Comparison of ENCODE assay signal across 14 mouse cellular contexts in genomic region chr5:142417876-142418275, GRCm38 (mm10). TPM values are rescaled to one million over a fixed set of nuclear protein-coding genes. Genes with fewer than 3 reads are reported as not detected.
DNase-seq lines count a peak whose midpoint lies in the region; ATAC-seq lines count a peak whose summit lies in the region.
"Had no signal": no experiment of that assay in that cellular context is flagged by ENCODE, and none has a peak within 500 bp of the region (broad histone marks: within the 10 kb centered on the region; RNA-seq: fewer than 3 reads in every experiment).

No protein-coding gene starts in this region.

- peaks cover 3% of the 10 kb centered on the region; the same call in 1 of the 2 replicates for H3K36me3 ChIP-seq in kidney, embryonic 16.5 days (ENCODE audit: insufficient read depth, low read length)
- H3K36me3 ChIP-seq in kidney, embryonic 15.5 days = peaks cover 35% of the 10 kb centered on the region
- peaks cover 4% of the 10 kb centered on the region; the same call in 1 of the 2 replicates for H3K36me3 ChIP-seq in liver, embryonic 11.5 days (ENCODE audit: control insufficient read depth, insufficient read depth, low read length)
- H3K36me3 ChIP-seq: midbrain, embryonic 15.5 days; neural tube, embryonic 15.5 days had no signal

- peaks cover 49% of the 10 kb centered on the region for H3K4me1 ChIP-seq in kidney, embryonic 16.5 days (ENCODE audit: insufficient read depth, low read length)
- peaks cover 56% of the 10 kb centered on the region for H3K4me1 ChIP-seq in kidney, embryonic 15.5 days
- H3K4me1 ChIP-seq in liver, embryonic 11.5 days (replicated peaks; ENCODE audit: control insufficient read depth, insufficient read depth, low read length) = peaks cover 38% of the 10 kb centered on the region

- no peak overlapping the region for H3K9ac ChIP-seq in kidney, embryonic 16.5 days (replicated peaks; ENCODE audit: low read length)
- H3K9ac ChIP-seq in kidney, embryonic 15.5 days = no peak overlapping the region
- no peak overlapping the region for H3K9ac ChIP-seq in liver, embryonic 11.5 days (ENCODE audit: low read depth, low read length)
- H3K9ac ChIP-seq: forebrain, embryonic 12.5 days; midbrain, embryonic 15.5 days; neural tube, embryonic 15.5 days had no signal

- no peak overlapping the region for H3K4me3 ChIP-seq in kidney, embryonic 16.5 days (ENCODE audit: low read length)
- H3K4me3 ChIP-seq in kidney, embryonic 15.5 days (replicated peaks) = no peak overlapping the region
- no peak overlapping the region for H3K4me3 ChIP-seq in liver, embryonic 11.5 days (ENCODE audit: low read depth, low read length)
- H3K4me3 ChIP-seq: forebrain, embryonic 12.5 days; midbrain, embryonic 15.5 days; neural tube, embryonic 15.5 days had no signal

- 51% methylated on average over 9 of the region's 9 CpGs for whole genome bisulfite sequencing in kidney, embryonic 16.5 days
- 58% methylated on average over 9 of the region's 9 CpGs for WGBS in kidney, embryonic 15.5 days
- WGBS in liver, embryonic 11.5 days = 72% methylated on average over 9 of the region's 9 CpGs

- no peak overlapping the region for H3K27ac ChIP-seq in kidney, embryonic 16.5 days (ENCODE audit: low read length)
- peak overlapping the region; percentile 15; the same call in 1 of the 2 replicates for H3K27ac ChIP-seq in kidney, embryonic 15.5 days
- peak overlapping the region; percentile 30; the same call in 1 of the 2 replicates for H3K27ac ChIP-seq in liver, embryonic 11.5 days (ENCODE audit: low read depth, low read length)
- H3K27ac ChIP-seq: forebrain, embryonic 12.5 days; midbrain, embryonic 15.5 days; neural tube, embryonic 15.5 days had no signal

- H3K4me2 ChIP-seq in kidney, embryonic 16.5 days (replicated peaks; ENCODE audit: low read depth, low read length) = no peak overlapping the region
- no peak overlapping the region for H3K4me2 ChIP-seq in kidney, embryonic 15.5 days
- H3K4me2 ChIP-seq in liver, embryonic 11.5 days = no peak overlapping the region
- H3K4me2 ChIP-seq: forebrain, embryonic 12.5 days; midbrain, embryonic 15.5 days; neural tube, embryonic 15.5 days had no signal

- DNase-seq in kidney, adult 18-20 months = peak; percentile 38
- no peak for DNase-seq in liver, embryonic 11.5 days (ENCODE audit: low spot score)
- DNase-seq in yolk sac, embryonic 10.5 days (ENCODE audit: low spot score) = peak; percentile 66
- DNase-seq in embryo, embryonic 9.5 days (ENCODE audit: extremely low spot score) = no peak
- no peak for DNase-seq in lung, postnatal 4 days
- DNase-seq: cerebellum, adult 2 months; gastrocnemius, postnatal 25 days; thymus, postnatal 25 days had no signal

- H3K9me3 ChIP-seq in kidney, embryonic 16.5 days (ENCODE audit: low read length) = no peaks in the 10 kb centered on the region
- no peaks in the 10 kb centered on the region for H3K9me3 ChIP-seq in kidney, embryonic 15.5 days (replicated peaks)
- no peaks in the 10 kb centered on the region for H3K9me3 ChIP-seq in liver, embryonic 11.5 days (ENCODE audit: control insufficient read depth, low read length)
- H3K9me3 ChIP-seq: forebrain, embryonic 12.5 days; midbrain, embryonic 15.5 days; neural tube, embryonic 15.5 days had no signal

- no peaks in the 10 kb centered on the region for H3K27me3 ChIP-seq in kidney, embryonic 16.5 days (ENCODE audit: insufficient read depth, low read length)
- no peaks in the 10 kb centered on the region for H3K27me3 ChIP-seq in kidney, embryonic 15.5 days
- H3K27me3 ChIP-seq in liver, embryonic 11.5 days (replicated peaks; ENCODE audit: control insufficient read depth, insufficient read depth, low read length) = no peaks in the 10 kb centered on the region
- H3K27me3 ChIP-seq: forebrain, embryonic 12.5 days; midbrain, embryonic 15.5 days; neural tube, embryonic 15.5 days had no signal

- ATAC-seq in kidney, embryonic 16.5 days (ENCODE audit: low FRiP score, low TSS enrichment) = no peak; the same call in 1 of the 2 replicates
- ATAC-seq in kidney, embryonic 15.5 days (replicated peaks; ENCODE audit: low FRiP score) = 0 out of 2 replicates have a peak, but pooled peaks have one; percentile 13
- peak; percentile 40 for ATAC-seq in liver, embryonic 11.5 days (replicated peaks; ENCODE audit: low FRiP score)
- ATAC-seq: lung, postnatal 0 days; midbrain, embryonic 15.5 days had no signal

RNA-seq across cellular contexts. Expression of gene Foxk1, which starts 16.6 kb away (rescaled TPM):
- polyA plus RNA-seq in kidney, embryonic 16.5 days (2015; fragmentation: Nextera tagmentation; extraction: Ambion mirVana) = 3.6 and 4.4 TPM in 2 replicates
- 6.4 and 7.7 TPM in 2 replicates for polyA plus RNA-seq in kidney, embryonic 15.5 days (2015; fragmentation: Nextera tagmentation; extraction: Ambion mirVana)
- polyA plus RNA-seq in liver, embryonic 11.5 days (2014; fragmentation: Nextera tagmentation; extraction: Ambion mirVana) = 3.1 and 4.0 TPM in 2 replicates

RNA-seq across cellular contexts. Expression of gene Ap5z1, which starts 45.9 kb away (rescaled TPM):
- polyA plus RNA-seq in kidney, embryonic 16.5 days (2015; fragmentation: Nextera tagmentation; extraction: Ambion mirVana) = 13.2 and 13.8 TPM in 2 replicates
- 10.2 and 12.9 TPM in 2 replicates for polyA plus RNA-seq in kidney, embryonic 15.5 days (2015; fragmentation: Nextera tagmentation; extraction: Ambion mirVana)
- polyA plus RNA-seq in liver, embryonic 11.5 days (2014; fragmentation: Nextera tagmentation; extraction: Ambion mirVana) = 11.7 and 11.9 TPM in 2 replicates

Comparison
In these comparisons a context has a peak if more than half of its experiments do, and no peak if none do; other contexts are left out.
1. DNase-seq: peak in kidney, adult 18-20 months (single experiment) and yolk sac, embryonic 10.5 days (single experiment); none in liver, embryonic 11.5 days (single experiment), embryo, embryonic 9.5 days (single experiment) and lung, postnatal 4 days (0 of 2).